Mouse (Mus musculus): ENCODE results near the gene Nr6a1.

Gene Nr6a1

DNA sequence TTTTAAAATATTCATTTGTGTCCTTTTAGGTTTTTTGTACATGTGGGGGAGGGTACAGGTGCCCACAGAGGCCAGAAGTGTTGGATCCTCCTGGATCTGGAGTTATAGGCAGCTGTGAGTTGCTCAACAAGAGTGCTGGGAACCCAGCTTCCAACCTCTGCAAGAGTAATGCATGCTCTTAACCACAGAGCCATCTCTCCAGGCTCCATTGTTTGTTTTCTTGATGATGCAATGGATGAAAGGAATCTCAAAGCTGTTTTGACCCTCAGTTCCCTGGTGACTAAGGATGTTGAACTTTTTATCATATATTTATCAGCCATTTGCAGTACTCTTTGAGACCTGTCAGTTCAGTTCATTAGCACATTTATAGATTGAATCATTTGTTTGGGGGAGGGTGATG, 248.5 kb downstream of the Nr6a1 start:
- DNase-seq (ENCODE audit: low spot score in 2 of 2), result no peak

DNA sequence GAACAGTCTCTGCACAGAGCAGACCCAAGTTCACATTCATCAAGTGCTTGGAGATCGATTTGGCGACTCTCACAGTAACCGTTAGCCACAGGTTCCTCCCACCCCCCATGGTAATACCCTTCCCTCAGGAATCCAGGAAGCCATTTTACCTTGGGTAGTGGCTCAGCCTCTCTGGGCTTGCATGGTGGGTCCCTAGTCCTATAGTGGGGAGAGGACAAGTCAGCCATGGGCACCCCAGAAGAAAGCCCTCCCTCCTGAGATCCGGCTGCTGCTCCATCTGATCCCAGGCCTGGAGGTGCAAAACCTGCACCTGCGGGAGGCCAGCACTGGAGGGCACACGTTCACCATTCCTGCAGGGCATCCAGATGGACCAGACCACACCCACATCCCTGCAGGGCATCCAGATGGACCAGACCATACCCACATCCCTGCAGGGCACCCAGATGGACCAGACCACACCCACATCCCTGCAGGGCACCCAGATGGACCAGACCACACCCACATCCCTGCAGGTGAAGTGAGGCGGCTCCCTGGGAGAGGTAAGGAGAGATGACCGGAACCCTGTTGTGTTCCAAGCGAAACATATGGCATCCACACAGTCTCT, 252.0 kb downstream of the Nr6a1 start:
- DNase-seq (ENCODE audit: low spot score in 2 of 2), result no peak
